Mouse (Mus musculus): ENCODE measurements at regions not wholly inside any gene's neighbourhood (a gene's known extent, or its start where the extent isn't known, plus 50 kb on each side); places are given as distances from the start of the nearest gene placed in this dataset.

DNA sequence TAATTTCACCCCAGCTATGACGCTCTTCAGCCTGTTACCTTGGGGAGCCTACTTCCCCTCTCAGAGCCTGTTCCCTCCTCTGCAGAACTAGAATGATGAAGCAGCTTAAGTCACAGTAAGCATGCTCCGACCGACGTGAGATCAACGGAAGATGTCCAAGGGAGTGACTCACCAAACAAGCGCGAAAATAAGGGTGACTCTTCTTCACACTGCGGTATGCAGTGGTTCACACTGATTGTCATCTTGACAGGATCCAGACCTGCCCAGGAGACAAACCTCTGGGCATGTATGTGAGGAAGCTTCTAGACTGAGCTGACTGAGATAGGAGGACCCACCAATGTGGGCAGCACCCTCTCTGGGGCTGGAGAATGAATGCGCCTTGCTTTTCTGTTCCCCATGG is 116.3 kb upstream of the Tpm1 start:
- DNase-seq (ENCODE audit: low spot score): no peak

DNA sequence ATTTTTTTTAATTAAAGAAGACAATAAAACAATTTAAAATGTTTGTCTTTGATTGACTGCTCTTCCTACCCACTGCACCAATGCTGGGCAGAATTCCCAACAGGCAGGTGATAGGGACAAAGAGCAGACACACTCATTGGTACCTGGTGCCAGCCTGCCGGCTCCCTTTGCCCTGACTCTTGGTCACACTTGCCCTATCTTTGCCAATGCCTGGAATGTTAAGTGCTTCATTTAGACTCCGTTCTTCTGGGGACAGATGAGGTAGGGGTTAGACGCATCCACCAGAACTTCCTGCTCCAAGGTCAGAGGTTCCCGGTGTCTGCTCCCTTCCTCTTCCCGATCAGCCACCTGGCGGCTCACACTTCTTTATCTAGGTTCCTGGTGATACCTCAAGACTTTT is 114.5 kb upstream of the Tpm1 start:
- DNase-seq (ENCODE audit: low spot score): no peak

DNA sequence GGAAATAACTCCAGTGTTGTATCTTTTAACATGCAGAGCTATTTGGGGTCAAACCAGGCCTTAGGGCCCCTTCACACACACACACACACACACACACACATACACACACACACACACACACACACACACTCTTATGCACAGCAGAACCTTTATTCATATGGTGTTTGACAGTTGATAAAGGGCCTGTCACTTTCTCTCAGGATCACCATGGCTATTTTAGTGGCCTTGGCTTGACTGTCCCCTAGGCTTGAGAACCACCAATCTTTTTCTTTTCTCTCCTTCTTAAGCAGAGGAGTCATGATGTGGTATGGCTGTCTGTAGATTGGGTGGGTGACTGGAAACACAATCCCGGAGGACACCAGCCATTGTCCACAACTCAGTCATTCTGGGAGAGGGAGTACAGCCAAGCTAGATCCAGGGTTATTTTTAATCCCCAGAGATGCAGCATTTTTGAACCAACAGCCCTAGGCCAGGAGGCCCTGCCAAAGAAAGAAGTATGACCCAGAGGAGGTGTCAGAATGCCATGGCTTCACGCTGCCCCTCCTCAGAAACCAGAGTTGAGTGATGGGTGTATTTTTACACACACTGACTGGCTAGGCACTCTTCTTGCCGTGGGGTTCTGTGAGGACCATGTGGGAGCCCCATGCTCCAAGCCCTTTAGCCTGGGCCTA is 111.7 kb upstream of the Tpm1 start:
- DNase-seq (ENCODE audit: low spot score): no peak

DNA sequence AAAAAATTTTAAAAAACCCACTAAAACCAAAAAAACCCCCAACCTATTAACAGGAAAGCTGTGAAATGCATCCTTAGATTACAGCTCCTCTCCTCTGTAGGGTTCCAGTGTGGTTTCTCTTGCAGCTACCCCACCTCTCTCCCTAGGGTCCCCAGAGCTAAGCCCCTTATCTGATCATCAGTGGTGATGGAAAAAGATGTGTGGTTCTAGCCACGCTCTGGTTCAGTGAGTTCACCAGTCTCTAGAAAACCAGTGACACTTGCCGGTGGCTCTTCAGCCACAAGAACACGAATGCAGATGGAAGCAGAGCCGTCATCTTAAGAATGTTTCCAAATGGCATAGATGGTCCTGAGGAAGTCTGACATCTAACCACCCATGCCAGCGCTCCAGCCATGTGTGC is 111.1 kb upstream of the Tpm1 start:
- DNase-seq (ENCODE audit: low spot score): no peak

DNA sequence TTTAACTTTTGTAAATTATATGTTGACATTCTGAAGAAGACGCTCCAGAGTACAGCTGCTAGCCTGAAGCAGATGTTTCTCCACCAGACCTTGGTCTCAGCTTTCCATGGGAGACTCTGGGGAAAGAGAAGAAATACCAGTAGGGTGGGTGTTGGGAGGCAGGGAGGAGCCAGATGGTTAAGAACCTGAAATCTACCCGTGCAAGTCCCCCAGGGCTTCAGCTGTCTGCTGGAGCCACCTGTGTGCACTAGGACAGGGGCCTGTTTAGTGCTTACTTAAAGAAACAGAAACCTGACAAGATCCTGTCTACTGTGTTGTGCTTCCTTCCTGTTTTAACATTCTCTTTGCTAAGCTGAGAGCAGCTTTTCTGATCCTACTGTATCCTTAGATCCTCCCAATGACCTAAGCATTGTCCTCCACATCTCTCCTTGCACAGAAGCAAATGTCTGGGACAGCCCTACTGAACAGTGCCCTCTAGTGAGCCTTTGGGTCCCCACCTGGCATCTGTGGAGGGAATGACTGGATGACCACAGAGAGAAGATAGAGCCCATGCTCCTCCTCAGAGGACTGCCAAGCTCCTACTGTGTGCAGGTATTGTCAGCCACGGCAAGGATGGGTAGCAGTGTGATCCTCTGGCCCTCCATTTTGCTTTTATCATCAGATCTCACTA is 107.5 kb upstream of the Tpm1 start:
- DNase-seq (ENCODE audit: low spot score): no peak

DNA sequence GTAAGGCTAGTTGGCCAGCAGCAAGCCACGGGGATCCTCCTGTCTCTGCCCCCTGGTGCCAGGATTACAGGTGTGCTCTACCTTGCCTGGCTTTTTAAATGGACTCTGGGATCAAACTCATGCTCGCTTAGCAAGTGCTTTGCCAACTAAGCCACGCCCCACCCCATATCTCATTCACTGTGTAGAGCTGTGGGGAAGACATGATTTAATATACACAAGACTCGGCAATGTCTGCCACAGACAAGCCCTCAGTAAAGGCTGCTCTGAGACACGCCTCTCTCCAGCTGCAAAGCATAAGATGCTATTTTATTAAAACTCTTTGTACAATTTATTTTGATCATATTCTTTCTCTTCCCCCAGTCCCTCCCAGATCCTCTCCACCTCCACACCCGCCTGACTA is 104.9 kb upstream of the Tpm1 start:
- DNase-seq (ENCODE audit: low spot score): no peak

DNA sequence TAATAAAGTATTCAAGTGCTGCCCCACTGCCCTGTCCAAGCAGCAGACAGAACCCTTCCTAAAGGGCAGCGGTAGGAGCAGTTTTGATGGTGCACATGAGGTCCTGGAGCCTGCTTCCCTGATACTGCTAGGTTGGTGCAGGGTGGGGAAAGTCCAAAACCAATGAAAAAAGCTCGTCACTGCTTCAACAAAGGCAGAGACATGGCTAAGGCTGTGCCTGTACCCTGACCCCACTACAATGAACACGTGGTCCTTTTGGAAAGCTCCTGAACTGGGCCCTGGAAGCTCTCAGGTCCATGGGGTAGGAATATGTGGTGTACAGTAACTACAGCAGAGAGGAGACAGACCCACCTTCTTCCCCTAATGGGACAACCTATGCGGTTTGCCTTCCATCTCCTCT is 104.1 kb upstream of the Tpm1 start:
- DNase-seq (ENCODE audit: low spot score): no peak

DNA sequence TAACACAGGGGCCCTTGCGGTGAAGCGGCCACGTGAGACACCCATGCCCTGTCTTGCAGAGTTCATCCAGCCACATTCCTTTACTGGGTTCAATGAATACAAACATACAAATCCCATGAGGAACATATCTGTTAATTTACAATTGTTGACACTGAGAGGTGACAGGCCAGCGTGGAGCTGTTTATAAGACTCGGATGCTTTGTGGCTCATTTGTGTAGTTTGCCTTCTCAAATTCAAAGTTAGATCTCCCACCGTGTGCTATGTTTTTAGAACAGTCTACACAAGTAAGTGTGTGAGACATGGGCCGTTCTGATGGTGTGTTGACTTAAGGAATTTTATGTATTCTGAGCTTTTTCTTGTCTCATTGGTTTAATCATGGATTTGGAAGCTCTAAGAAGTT is 98.5 kb upstream of the Tpm1 start:
- no peak for DNase-seq (ENCODE audit: low spot score)

DNA sequence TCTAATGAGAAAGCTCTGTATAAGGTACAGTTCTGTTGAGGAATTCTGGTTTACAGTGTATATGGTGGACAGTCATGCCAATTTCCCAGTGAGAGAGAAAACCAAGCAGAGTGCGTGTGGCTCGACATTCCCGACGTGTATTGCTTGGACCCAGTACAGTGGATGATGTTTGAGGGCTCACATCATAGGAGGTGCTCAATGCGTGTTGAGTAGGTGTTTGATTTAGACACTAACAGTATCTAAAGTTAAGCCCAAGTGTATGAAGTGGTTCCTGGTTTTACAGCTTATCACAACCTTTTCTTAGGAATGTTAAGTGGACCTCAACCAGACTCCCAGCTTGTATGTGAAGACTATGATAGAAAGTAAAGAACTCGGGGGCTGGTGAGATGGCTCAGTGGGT is 96.2 kb upstream of the Tpm1 start:
- no peak for DNase-seq (ENCODE audit: low spot score)

DNA sequence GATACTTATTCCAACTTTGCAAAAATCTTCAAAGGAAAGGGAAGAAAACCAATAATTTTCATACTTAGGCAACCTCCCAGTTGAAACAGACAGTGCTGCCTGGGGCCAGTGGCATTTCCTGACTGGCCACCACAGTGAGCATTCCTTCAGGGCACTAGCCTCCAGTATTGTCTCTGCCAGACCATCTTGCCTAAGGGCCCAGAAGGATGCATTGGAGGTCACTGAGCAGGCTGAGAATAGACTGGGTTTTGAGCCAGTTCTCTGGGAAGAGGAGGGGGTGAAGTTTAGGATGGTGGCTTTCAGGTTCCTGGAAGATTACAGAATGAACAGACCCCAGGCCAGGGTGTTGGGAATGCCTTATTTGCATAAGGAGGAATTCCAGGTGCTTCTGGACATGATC is 95.3 kb upstream of the Tpm1 start:
- no peak for DNase-seq (ENCODE audit: low spot score)

DNA sequence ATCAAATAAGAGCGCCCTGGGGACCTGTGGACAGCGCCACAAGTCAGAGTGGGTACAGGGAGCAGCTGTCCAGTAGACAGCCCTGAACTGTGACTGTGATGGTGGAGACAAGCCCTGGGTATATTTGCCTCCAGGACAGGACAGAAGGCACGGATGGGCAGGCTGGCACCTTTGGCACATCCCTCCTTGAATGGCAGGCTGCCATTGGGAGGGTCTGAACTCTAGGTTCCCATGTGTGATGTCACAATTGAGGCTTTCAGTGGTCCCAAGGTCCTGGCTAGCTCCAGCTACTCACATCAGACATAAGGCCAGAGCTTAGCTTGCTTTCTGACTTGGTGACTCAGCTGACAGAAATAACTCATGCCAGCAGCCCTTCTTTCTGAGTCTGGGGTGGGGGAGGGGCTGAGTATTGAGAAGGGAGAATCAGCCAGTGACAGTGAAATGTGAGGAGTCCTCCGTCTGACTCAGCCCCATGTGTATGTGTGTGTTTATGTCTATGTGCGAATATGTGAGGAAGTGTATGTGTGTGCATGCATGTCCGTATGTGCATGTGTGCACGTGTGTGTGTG is 91.2 kb upstream of the Tpm1 start:
- DNase-seq (ENCODE audit: low spot score): no peak

DNA sequence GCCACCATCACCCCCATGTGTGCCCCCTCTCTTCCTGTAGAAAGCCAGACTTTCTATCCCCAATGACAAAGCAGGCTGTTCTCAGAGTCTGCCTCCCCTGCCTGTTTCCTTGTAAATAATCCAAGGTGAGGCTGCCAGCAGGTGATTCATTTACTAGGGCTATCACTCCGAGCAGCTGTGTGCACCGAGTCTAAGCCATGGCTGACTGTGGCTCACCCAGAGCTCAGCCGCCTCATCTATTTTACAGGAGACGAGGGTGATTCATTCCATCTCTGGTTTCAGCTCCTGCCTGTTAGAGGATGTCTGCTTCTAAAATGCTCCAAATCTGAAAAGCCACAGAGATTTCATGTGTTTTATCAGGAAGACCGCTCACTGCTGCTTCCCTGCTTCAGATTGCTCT is 88.5 kb upstream of the Tpm1 start:
- DNase-seq (ENCODE audit: low spot score): no peak

DNA sequence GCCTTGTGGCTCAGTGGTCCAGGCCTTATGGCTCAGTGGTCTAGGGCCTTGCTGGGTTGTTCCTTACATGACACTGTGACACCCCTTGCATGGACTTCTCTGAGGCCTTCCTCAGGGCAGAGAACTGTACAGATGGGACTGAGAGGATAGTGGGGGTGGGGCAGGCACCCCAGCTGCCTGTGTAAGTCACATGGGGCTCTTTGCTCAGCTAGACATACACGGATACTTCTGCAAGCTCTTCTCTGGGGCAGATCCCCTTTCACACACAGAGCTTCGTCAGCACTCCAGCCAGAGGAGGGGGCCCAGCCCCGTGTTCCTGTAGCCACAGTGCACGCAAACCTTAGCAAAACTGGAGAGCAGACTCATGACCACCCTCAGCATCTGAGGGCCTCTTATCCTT is 87.9 kb upstream of the Tpm1 start:
- no peak for DNase-seq (ENCODE audit: low spot score)

DNA sequence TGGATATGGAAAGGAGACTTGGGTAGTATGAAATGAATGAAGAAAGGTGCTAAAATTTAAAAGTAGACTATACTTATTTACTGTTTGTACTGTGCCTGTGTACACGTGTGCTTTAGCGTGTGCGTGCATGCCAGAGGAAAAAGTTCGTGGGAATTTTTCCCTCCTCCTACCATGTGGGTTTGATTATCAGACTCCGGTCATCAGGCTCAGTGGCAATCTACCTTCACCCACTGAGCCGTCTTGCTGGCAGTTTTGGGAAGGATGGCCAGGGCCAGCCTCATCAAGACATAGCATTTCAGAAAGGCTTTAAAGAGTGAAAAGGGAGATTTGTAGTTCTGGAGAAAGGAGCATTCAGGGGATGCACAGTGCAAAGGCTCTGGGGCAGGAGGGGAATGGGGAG is 87.0 kb upstream of the Tpm1 start:
- DNase-seq (ENCODE audit: low spot score): no peak

DNA sequence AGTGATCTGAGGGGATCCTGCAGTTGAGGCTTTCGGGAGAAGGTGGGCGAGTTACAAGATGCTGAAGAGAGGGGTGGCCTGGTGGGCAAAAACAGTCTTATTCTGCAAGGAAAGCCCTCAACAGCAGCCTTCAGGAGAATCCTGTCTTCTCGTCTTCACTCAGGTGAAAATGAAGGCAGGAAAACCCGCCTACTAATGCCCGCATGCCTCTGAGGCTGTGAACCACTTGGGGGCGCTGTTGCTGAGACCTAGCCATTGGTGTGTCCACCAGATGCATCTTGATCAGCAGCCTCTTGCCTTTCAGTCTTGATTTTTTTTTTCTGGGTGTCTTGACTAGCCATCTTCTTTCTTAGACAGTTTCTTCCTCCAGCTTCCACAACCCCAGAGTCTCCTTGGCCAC is 85.2 kb upstream of the Tpm1 start:
- DNase-seq (ENCODE audit: low spot score): peak; percentile 10

DNA sequence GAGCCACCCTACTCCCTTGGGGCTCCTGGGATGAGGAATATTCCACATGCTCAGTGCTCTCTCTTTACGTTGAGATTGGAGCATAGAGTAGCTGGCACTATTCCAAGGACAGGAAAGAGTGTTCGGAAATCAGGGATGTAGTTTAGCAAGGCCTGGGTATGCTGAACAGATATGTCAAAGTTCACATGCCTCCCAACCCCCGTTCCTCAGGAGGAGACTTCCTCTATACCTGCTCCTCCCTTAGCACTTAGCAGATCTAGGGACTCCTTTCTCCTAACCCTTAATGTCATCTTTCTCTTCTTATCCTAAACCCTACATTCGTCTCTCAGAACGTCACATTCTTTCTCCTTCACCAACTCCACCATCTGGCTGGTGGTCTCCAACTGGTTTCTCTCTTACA is 83.2 kb upstream of the Tpm1 start:
- no peak for DNase-seq (ENCODE audit: low spot score)

DNA sequence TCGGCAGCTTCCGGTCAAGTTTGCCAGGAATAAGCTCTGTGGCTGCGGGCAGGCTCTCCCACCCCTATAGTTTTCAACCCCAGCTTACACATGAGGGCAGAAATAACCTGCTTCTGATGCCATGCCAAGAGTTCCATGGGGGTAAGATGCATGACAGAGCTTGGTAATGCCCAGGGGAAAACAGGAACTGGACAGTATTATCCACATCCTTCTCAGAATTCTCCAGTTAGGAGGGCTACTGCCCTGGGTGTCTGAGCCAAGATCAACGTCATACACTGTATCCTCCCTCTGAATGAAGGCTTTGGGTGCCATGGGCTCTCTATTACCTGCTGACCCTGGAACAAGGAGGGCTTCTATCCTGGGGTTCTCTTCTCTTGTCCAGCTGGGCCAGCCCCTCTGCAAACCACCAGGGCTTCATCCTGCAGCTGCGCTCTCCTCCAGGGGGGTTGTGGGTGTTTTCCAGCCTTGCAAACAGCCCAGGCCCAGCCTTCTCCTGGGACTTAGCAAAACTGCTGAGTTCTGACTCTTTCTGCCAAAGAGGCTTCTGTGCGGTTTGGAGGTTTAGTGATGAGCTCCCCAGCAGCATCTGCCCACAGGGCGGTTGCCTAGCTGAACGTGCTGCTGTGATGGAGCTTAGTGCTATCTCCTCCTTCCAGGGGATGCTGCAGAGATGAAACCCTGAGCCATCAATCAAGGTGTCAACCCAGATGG is 81.7 kb upstream of the Tpm1 start:
- no peak for DNase-seq (ENCODE audit: low spot score)

DNA sequence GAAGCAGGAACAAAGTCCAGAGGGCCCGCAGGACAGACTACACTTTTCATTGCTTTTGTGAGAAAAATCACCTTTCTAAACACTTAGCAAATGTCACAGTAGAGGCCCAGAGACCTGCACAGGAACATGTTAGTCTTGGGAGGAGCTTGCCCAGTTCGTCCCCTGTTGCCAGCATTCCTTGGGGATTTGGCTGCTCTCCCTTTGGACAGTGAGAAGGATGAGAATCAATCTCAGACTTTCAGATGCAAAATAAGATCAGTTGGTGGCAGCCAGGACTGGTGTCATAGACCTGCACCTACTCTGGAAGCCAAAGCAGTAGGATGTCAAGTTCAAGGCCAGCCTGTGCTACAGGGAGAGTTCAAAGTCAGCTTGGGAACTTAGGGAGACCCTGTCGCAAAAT is 80.7 kb upstream of the Tpm1 start:
- no peak for DNase-seq (ENCODE audit: low spot score)

DNA sequence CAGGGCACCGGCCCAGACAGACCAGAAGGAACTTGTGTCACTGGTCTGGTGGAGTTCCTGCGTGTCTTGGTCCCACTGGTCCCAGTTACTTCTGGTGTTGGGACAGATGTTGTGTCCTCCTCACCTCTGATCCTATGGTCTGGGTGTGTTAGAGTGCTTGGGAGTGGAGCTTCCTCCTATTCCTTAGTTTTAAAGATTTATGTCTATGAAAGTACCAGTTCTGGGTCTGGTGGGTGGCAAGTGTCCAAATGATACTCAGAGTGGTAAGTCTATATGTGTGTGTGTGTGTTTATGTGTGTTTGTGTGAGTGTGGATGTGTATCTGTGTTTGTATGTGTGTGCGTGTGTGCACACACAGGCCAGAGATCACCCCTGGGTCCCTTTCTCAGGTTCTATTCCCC is 79.9 kb upstream of the Tpm1 start:
- no peak for DNase-seq (ENCODE audit: low spot score)

DNA sequence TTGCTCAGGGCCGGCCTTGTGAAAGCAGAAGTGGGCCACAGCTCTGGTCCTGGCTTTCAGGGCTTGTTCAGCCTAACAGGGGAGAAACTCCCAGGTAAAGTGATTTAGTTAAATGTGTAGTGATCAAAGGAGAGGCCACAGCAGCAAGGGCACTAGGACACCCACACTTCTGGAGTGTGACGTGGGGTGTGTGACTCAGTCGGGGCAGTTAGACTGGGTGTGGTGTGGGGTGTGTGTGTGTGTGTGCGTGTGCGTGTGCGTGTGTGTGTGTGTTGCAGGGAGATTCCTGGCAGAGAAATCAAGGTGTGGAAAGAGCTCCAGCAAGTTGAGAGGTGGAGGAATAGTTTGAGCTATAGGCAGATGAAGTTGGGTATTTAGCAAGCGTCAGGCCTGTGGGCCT is 72.5 kb upstream of the Tpm1 start:
- DNase-seq (ENCODE audit: low spot score): no peak

DNA sequence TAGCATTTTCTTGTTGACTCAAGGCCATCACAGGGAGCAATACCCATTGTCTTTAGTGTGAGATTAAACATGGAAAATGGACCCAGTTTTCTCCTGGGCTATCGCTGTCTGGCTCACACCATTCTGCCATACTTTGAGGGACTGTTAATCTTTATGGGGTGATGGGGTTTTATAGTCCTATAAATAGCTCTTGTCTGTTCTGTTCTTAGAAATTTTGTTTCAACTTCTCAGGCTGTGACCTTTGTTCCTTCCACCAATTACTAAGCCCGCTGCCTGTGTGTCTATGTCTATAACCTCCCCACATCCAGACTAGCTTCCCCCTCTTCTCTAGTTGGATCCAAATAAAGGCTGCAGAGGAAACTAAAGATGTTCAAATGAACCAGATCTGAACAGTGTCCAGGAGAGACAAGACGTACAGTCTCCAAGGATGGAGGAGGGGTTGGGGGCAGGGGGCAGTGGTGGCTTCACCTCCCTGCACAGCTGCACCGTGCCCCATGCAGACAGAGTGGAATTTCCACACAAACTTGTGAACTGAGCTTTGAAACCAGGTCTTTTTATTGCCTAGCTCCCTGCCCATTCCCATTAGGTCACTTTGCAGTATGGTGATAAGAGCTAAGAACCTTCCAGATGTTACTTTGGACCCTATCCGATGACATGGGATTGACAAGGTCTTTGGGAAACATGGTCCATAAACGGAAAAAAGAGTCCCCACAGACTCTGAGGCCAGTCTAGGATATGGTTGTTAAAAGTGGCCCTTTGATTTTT is 69.9 kb upstream of the Tpm1 start:
- DNase-seq (ENCODE audit: low spot score): no peak

DNA sequence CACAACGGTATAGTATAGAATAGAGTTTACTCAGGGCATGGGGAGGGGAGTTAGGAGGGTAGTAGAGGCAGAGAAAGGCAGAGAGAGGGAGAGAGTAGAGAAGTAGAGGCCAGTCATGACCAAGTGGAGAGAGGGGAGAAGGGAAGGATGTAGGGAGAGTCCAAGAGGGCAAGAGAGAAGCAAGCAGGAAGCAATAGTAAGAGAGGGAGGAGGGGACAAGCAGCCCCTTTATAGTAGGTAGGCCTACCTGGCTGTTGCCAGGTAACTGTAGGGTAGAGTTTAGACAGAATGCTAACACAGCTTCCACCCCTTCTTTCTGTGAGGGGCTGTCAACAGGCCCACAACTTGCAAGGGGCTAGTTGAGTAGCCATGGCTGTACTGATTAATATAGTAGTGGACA is 69.2 kb upstream of the Tpm1 start:
- DNase-seq (ENCODE audit: low spot score): no peak

DNA sequence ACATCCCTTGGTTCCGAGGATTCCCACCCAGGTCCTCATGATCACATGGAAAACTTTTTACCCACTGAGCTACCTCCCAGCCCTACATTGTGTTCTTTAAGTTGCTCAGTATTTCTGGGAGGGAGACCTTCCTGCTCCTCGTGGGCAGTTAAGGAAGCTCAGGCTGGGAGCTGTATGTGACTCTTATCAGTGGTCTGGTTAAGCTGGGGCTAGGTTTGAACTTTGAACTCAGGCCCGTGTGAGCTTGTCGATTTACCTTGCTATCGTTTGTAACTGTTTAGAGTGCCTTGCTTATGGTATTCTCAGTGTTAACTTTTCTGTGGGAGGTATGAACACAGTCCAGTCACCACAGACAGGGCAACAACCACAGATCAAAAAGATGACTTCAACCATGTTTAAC is 68.4 kb upstream of the Tpm1 start:
- DNase-seq (ENCODE audit: low spot score): no peak

All from c-Kit-positive CD71-positive TER-119-positive erythroid progenitor cells, embryonic 14.5 days (primary cell).